Mouse (Mus musculus) adrenal gland (tissue): ENCODE measurements at regions not wholly inside any gene's neighbourhood (a gene's known extent, or its start where the extent isn't known, plus 50 kb on each side); places are given as distances from the start of the nearest gene placed in this dataset.

Experiments used
- intact Hi-C: fragments of 180-260 bp; cut with DNase I; formaldehyde crosslinking; loops from one replicate; pipeline ENCODE4 v1.15.1; 2025

DNA sequence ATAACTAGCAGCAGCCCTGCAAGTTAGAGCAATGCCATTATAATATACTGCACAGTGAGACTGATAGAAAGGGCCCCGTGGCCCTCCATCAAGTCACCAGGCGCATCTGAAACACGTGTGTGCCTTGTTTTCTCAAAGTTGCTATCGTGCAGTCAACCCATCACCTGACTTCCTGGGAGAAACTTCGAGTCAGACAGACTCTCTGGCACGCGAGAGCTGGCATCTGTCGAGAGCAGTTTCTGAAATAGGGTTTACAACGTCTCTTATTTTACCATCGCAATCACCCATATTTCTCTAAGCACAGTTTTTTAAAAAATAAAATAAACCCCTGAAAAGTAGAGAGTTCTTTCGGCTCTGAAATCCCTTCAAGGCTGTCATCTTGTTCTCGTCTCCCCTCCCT, 169.8 kb downstream of the 3110018I06Rik start:
- intact Hi-C loops: no loop called here

DNA sequence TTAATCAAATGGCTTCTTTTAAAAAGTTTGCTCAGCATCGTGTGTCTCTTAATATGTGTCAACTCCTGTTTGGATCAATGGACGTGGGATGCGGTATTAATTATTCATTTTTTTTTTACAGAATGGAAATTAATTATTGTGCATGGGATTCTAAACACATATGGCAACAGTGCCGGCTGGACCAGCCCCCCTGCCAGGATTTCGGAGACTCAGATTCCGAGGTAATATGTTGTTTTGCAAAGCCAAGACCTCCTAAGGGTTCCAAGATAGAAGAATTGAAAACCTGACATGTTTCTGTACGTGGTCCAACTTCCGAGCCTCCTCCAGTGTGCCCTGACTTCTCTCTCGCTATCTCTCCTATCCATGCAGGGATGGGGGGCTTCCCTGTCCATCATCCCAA, 170.4 kb downstream of the 3110018I06Rik start:
- intact Hi-C loops: no loop called here

DNA sequence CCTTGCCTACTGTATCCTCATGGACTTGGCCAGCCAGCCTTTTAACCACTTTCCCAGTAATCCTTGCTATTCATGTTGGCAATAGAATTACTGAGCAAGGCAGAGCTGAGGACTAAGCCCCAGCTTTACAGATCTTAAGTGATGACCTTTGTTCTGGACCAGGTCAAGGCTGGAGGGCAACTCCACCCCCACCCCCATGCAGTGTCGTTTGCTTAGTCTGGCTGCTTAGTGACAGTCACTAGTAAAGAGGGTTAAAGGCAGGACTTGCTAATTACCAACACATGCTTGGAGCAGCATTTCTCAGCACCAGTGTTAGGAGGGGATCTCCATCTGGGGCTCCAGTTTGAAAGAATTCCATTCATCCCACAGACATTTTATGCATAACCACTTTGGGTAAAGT, 174.2 kb downstream of the 3110018I06Rik start:
- intact Hi-C loops: no loop called here

DNA sequence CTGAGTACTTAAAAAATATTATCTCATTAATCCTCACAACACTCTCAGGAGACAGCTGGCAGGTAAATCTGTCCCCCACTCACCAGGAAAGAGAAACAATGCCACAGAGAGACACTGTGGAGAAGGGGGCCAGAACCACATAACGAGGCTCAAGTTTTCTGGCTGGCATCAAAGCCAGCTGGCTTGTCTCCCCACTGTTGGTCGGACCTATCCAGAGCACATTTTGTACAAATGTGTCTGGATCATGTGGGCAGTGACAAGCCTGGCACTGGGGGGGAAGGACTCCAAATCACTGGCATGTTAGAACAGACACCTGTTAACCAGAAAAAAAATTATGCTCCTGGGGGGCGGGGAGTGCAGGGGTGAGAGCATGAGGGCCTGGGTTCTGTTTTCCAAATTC, 179.4 kb downstream of the 3110018I06Rik start:
- intact Hi-C loops: no loop called here

DNA sequence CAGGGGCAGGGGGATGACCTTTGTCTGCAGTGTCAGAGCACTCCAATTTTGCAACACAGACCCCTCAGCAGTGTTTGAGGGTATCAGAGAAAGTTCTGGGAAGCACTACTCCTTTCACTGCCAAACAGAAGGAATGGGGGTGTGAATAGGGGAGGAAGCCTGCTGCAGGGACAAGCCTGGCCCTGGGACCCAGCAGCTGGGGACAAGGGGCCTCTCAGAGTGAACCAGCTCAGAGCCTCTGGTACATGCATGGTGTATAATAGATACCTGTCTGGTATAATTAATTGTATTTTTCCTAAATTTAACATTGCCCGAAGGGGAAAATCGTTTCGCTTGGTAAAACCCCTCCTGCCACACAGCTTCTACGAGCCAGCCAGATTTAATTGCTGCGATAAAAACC, 180.6 kb downstream of the 3110018I06Rik start:
- intact Hi-C loops: no loop called here

DNA sequence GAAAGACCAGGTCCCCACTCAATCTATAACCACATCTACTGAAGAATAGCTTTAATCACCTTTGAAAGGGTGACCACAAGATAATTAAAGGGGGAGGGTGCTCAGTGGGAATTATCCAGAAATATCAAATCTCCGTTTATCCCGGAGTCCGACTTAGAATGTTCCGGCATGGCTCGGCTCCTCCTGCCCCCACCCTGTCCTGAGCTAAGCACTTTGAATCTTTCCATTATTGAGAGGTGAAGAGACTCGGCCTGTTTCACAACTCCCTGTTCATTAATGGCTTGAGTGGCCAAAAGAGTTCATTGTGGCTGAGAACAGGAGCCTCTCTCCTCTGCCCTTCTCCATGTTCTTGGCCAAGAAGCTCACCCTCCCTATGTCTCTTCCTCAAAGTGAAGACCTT, 181.0 kb downstream of the 3110018I06Rik start:
- intact Hi-C loops: no loop called here

DNA sequence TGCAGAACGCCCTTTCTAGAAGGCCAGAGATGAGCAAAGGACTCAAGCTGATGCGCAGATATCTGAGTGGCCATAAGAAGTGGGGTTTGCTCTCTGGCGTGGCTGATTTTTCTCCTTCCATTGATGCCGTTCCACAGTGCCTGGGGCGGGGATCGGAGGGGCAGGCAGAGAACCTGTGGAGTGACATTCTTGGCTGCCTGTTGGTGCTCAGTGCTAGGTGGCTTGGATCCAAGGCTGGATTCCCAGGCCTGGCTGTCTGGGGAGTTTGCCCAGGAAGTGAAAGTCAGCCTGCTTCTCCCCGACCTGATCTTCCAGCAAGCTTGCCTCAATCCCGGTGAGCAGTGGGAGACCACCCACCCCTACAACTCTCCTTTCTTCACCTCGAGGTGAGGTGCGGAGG, 181.5 kb downstream of the 3110018I06Rik start:
- intact Hi-C loops: no loop called here

DNA sequence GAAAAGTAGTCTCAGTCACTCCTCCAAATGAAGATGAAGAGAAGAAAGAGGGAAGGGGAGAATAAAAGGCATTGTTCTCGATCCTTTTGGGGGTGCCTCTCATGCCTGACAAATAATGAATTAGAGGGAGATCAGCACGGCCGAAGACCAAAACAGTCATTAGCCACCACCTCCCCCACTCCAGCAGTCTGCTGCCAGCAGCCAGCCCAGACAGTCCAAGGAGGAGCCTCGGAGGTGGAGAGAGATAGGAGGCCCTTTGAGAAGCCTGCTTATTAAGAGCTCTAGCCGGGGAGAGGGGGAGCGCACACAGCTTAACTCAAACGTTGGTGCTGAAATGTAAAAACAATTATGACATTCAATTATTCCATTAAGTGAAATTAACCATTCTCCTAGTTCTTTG, 188.6 kb downstream of the 3110018I06Rik start:
- intact Hi-C loops: no loop called here

DNA sequence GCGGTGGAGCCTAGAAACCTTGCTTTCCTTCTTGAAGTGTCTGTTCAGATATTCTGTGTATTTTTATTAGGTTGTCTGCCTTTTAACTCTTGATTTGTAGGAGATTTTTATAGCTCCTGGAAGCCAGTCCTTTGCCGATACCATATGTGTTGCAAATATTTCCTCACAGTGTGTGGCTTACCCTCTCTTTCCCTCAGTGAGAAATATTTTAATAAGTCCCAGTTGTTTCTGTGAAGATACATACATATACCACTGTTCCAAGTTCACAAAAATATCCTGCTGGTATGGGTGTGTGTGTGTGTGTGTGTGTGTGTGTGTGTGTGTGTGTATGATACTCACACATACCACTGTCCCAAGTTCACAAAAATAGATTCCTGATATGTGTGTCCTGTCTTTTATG, 199.0 kb downstream of the 3110018I06Rik start:
- intact Hi-C loops: no loop called here

DNA sequence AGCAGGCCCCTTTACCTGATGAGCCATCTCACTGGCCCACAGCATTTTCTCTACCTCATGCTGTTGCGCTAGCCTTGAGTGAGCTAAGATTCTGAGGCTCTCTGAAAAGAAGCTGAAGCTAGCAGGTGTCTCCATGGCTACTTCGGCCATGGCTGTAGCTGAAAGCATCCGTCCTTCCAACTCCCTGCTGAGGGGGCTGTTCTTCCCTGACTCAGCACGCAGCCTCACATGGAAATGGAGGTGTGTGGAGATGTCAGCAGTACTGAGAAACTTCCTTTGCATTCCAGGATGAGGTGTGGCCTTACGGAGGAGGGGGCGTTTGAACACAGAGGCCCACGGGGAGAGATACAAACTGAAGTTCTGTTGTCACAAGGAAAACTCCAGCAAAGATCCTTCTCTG, 201.0 kb downstream of the 3110018I06Rik start:
- intact Hi-C loops: no loop called here

DNA sequence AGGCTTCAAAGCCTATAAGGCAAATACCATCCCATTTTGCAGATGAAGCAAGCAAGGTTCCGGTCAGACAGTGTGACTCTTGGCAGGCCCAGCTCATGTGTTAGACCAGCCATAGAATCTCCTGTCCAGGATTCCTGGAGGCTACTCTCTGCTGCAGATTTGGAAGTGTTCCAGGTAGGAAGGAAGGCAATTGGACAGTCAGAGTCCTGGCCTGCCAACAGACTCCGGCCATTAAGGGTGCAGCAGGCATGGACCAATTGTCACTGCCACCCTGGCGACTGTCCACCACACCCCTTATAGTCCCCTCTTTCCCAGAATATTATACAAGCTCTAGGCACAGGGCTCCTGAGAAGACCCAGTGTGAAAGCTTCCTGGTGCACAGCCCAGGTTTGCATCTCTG, 201.6 kb downstream of the 3110018I06Rik start:
- intact Hi-C loops: no loop called here

DNA sequence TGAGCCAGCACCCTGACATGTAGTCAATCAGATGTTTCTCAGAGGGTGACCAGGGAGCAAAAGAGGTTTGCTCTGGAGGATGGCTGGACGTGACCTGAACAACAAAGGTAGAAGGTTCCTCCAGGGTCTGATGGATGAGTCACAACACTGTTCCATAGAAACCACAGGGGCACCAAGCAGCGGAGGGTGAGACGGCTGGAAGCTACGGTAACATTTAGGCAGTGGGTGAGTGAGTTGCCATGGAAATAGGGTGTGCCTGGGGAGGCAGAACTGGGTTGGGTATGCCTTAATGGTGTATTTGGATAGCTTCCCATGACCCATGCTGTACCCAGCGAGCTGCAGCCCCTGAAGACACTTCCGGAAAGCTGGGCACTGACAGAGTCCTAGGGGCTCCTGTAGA, 205.3 kb downstream of the 3110018I06Rik start:
- intact Hi-C loops: no loop called here

DNA sequence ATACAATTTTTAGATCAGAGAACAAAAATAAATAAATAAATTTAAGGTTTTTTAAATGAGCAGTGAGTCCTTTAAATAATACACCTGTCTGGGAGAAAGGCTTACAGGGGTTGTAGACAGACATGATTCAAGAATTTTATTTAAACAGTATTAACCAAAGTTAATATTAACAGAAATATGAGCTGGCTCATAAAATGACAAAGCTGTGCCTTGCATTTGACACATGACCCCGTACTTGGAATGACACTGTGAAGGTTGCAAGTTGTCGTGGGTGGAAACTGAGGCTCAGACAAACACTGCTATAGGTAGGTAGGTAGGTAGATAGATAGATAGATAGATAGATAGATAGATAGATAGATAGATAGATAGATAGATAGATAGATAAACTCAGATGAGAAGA, 206.6 kb downstream of the 3110018I06Rik start:
- intact Hi-C loops: no loop called here

DNA sequence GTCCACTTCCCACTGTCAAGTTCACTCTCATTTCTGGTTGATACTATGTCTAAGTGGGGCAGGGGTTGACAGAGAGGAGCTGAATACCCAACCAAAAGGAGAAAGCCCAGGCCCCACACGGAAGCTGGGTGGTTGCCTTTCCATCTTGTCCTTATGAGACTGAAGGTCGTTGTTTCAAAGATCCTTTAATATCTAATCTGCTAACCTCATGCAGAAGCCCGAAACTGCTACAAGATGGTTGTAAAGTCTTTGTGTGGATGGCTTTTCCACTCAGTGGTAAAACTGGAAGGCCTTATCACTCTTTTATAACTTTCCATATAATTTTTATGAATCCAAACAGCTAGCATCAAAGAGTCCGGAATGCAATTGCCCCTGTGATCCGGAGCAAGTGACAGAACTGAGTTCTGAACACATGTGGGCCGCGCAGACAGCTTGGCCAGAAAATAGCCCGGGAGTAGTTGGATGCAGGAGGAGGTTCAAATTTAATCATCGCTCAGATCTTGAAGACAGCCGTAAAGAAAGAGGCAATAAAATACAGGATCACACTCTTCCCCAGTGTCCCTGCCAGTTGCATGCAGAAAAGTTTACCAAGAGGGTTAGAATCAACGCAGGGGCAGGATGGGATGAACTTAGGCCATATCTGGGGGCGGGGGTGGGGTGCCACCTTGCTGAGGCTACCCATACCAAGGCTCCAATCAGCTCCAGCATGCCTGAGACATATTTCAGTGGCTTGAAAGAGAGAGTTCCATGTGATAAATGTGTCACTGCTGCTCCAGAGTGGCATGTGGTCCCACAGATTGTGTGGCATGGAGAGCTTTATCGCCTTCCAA, 207.2 kb downstream of the 3110018I06Rik start:
- intact Hi-C loops: no loop called here

DNA sequence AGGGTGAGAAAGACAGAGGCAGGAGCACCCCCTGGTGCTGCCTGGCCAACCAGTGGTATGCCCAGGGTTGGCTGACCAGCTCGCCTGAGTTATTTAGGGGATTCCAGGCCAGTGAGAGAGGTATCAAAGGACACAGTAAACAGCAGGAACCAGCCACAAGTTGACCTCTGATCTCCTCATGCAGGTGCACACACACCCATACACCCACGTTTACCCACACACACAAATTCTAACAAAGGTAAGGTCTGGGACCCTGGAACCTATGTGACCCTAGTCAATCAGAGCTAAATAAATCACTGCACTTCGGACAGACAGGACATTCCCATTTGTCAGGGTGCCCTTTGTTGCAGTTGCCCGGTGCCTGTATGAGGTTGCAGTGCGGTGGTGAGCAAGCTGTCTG, 211.9 kb downstream of the 3110018I06Rik start:
- intact Hi-C loops: no loop called here

DNA sequence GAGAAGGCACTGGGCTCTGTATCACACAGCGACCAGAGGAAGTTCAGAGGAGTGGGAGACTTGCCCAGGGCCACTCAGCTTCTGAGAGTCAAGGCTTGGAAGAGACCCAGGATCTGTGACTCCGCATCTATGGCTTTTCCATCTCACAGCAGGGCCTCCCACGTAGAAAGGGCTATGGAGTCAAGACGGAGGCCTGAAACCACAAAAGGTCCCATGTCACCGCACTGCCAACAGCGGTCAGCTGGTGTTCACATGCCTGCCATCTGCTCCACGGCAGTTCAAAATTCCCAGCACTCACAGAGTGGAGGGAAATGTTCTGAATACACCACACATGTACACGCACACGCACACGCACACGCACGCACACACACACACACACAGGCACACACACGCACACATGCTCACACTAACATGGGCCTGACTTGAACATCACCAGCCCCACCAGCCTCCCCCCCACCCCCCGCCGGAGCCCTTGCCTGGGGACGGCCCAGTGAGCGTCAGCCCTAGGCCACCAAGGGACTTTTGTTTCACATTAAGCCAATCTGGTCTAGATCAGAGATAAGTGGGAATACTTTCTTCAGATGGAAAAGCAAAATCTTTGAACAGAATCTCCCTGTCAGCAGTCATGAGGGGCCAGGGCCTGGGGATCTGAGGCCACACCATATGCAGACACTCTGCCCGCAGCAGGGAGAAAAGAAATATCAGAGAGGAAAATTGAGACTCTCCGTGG, 212.6 kb downstream of the 3110018I06Rik start:
- intact Hi-C loops: no loop called here

DNA sequence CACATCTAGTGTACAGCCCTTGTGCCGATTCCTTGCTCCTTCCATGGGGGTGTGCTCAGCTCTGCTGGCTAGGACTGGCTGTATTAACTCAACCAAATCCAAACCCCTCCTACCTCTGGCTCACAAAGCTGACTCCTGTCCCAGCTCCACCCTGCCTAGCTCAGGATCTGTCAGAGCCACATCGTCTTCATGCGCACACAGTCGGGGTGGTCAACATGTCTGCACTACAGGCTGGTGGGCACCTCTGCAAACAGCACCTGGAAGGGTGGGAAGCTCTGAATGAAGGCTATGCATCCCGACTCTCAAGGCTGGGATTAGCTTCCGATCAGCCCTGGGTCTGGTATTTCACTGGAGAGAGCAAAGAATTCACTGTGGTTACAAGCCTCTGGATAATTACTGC, 220.4 kb downstream of the 3110018I06Rik start:
- intact Hi-C loops: no loop called here

DNA sequence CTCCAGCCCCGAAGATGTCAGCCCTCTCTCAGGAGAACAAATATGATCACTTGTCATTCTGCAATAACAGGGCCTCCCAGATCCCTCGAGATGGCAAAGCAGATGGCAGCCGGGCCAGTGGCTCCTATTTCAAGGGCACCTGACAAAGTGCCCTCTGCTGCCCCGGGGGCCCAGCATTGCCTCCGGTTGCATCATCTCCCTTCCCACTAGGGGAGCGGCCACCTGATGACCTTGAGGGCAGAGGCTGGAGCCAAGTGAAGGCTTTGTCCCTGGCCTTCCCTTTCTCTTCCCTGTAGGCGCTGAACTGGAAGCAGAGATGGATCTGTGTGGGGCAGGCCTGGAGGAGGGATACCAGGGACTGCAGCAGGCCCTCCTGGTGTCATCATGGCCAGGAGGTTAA, 222.6 kb downstream of the 3110018I06Rik start:
- intact Hi-C loops: no loop called here

DNA sequence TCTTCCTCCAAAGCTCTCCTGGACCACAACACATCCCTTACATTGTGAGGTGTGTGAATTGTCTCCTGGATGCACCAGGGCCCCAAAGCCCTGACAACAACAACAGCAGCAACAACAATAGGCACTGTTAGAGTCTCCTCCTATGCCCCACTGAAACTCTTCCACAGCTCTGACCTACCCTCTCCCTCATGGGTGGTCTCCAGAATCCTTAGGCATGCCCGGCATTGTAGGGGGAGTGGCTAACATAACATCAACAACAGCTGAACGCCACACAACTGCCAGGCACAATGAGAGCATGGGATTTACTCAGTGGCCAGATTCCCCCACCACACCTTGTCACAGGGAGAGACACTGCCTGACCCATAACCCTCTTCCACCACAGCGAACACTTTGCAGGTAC, 223.2 kb downstream of the 3110018I06Rik start:
- intact Hi-C loops: no loop called here

DNA sequence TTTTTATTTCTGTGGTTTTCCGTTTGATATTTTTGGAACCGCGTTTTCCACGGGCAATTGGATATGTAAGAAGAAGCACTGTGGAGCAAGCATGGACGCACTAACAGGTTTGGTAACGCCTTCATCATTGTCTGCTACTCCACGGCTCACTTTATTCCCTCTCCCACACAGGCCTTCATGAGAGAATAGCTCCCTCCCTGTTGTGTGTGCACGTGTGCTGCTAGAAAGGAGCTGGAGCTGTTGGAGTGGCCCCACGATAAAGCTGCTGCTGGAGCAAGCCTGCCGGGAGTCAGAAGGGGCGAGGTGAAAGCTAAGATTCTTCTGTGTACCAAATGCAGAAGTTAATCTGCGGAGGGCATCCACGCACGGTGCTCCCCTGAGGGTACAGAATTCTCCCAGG, 224.8 kb downstream of the 3110018I06Rik start:
- intact Hi-C loops: no loop called here

DNA sequence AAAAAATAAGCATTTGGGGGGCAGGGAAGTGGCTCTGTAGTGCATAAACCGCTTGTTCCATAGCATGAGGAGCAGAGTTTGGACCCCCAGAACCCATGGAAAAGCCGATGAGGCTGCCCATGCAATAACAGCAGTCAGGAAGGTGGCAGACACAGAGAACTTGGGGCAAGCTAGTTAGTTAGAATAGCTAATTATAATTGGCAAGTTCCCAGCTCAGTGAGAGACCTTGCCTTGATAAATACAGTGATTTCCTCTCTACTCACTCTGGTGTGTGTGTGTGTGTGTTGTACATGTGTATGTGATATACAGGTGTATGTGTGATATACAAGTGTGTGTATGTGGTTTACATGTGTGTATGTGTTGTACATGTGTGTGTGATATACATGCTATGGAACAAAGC, 226.4 kb downstream of the 3110018I06Rik start:
- intact Hi-C loops: no loop called here

DNA sequence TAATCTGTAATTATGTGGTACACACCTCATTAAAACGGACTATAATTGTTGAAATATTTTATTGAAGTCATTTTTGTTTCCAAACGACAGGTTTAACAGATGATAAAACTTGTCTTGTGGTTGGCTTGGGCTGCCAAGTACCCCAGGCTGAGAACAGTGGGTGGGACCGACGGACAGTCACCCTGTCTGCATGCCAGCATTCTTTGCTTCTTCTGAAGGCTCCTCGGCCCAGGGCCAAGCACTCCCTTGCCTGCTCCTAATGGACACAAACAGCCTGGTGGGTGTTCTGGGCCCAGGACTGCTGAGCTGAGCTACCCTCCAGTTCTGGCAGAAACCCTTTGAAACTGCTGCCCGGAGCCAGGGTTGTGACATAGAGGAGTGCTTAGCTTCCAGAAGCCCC, 227.4 kb downstream of the 3110018I06Rik start:
- intact Hi-C loops: no loop called here

DNA sequence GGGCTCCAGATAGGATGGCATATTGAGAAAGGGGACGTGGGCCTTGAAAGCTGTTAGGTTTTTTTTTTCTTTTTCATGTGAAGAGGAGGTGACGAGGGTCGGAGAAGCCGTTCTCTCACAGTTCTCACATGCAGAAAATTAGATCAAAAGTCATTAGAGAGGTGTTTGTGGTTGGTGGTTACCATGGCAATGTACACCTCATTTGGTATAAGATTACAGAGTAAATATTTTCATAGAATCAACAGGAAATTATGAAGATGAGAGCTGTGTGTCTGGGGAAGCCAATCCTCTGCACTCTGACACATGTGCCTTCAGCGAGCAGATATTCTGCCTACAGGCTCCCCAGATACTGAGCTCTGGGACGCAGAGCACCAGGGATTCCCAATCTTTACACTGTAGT, 232.5 kb downstream of the 3110018I06Rik start:
- intact Hi-C loops: loop anchor here (10.0 kb wide), 1 partner anchor 274 kb away; no protein-coding TSS in a partner anchor
